Mouse (Mus musculus): Measurements from ENCODE around the gene Spred1. TPM values are rescaled to one million over a fixed set of nuclear protein-coding genes. Genes with fewer than 3 reads are reported as not detected.

Spred1 gene
- 7.2 and 9.2 TPM in 2 replicates for polyA plus RNA-seq (2015; fragmentation: Nextera tagmentation; extraction: Ambion mirVana)

- peak within 1 kb of the TSS; percentile 99 for H3K9ac ChIP-seq
- H3K4me1 ChIP-seq (replicated peaks): peaks cover 24% of the 10 kb centered on the region
- no peaks in the 10 kb centered on the region for H3K36me3 ChIP-seq
- H3K27me3 ChIP-seq: no peaks in the 10 kb centered on the region
- under 1% methylated on average over 68 of the region's 99 CpGs for WGBS
- H3K4me3 ChIP-seq: peak within 1 kb of the TSS; percentile 89
- ATAC-seq (ENCODE audit: low FRiP score): peak; percentile 38
- H3K9me3 ChIP-seq: no peaks in the 10 kb centered on the region
- peak within 1 kb of the TSS; percentile 99 for H3K27ac ChIP-seq
- H3K4me2 ChIP-seq: peak within 1 kb of the TSS; percentile 72
Measured at GRCm38 (mm10) chr2:117121212-117121983, at the start of gene Spred1. Gene Spred1 (plus strand): TSS chr2:117121374.

- Histone ChIP-seq H3K4me2 (no peak overlapping the region), H3K27me3 (no peaks in the 10 kb centered on the region), H3K4me3 (no peak overlapping the region), H3K9me3 (no peaks in the 10 kb centered on the region), H3K4me1 (replicated peaks) (no peaks in the 10 kb centered on the region), H3K27ac (no peak overlapping the region), H3K9ac (no peak overlapping the region), H3K36me3 (no peaks in the 10 kb centered on the region)
- 95% methylated on average over 3 of the region's 3 CpGs for WGBS
- no peak for ATAC-seq (ENCODE audit: low FRiP score)
Measured at GRCm38 (mm10) chr2:117071596-117071995, 49.6 kb upstream of the Spred1 start.

- no peaks in the 10 kb centered on the region for H3K9me3 ChIP-seq
- no peak overlapping the region for H3K9ac ChIP-seq
- H3K36me3 ChIP-seq: no peaks in the 10 kb centered on the region
- no peak for ATAC-seq (ENCODE audit: low FRiP score)
- no peaks in the 10 kb centered on the region for H3K27me3 ChIP-seq
- no peak overlapping the region for H3K4me2 ChIP-seq
- WGBS: 85% methylated on average over 2 of the region's 2 CpGs
- no peak overlapping the region for H3K4me3 ChIP-seq
- H3K4me1 ChIP-seq (replicated peaks): no peaks in the 10 kb centered on the region
- no peak overlapping the region for H3K27ac ChIP-seq
Measured at GRCm38 (mm10) chr2:117078711-117079110, 42.5 kb upstream of the Spred1 start.

GRCm38 (mm10) chr2:117079621-117080020 is 41.6 kb upstream of the Spred1 start:
- Histone ChIP-seq H3K4me2 (no peak overlapping the region), H3K9ac (no peak overlapping the region), H3K27ac (no peak overlapping the region), H3K9me3 (no peaks in the 10 kb centered on the region), H3K27me3 (no peaks in the 10 kb centered on the region), H3K4me3 (no peak overlapping the region), H3K4me1 (replicated peaks) (no peaks in the 10 kb centered on the region), H3K36me3 (no peaks in the 10 kb centered on the region)
- WGBS: 69% methylated on average over 5 of the region's 5 CpGs
- peak; percentile 57; the same call in 1 of the 2 replicates for ATAC-seq (ENCODE audit: low FRiP score)

- Histone ChIP-seq H3K27me3 (no peaks in the 10 kb centered on the region), H3K4me2 (no peak overlapping the region), H3K9ac (no peak overlapping the region), H3K9me3 (peaks cover 3% of the 10 kb centered on the region; the same call in 1 of the 2 replicates), H3K4me1 (replicated peaks) (peaks cover 11% of the 10 kb centered on the region), H3K36me3 (no peaks in the 10 kb centered on the region), H3K27ac (no peak overlapping the region), H3K4me3 (no peak overlapping the region)
- WGBS: 76% methylated on average over 12 of the region's 12 CpGs
- ATAC-seq (ENCODE audit: low FRiP score): no peak
Measured at GRCm38 (mm10) chr2:117086002-117086765, 35.0 kb upstream of the Spred1 start.

GRCm38 (mm10) chr2:117086766-117087457 is 34.3 kb upstream of the Spred1 start:
- no peak overlapping the region for H3K27ac ChIP-seq
- 85% methylated on average over 1 of the region's 1 CpGs for WGBS
- H3K36me3 ChIP-seq: no peaks in the 10 kb centered on the region
- peaks cover 11% of the 10 kb centered on the region for H3K4me1 ChIP-seq (replicated peaks)
- H3K9ac ChIP-seq: no peak overlapping the region
- H3K4me2 ChIP-seq: no peak overlapping the region
- no peak overlapping the region for H3K4me3 ChIP-seq
- peaks cover 3% of the 10 kb centered on the region; the same call in 1 of the 2 replicates for H3K9me3 ChIP-seq
- no peaks in the 10 kb centered on the region for H3K27me3 ChIP-seq
- ATAC-seq (ENCODE audit: low FRiP score): no peak

GRCm38 (mm10) chr2:117087458-117087820 is 33.7 kb upstream of the Spred1 start:
- Histone ChIP-seq H3K9ac (no peak overlapping the region), H3K4me3 (no peak overlapping the region), H3K27ac (no peak overlapping the region), H3K4me2 (no peak overlapping the region), H3K36me3 (no peaks in the 10 kb centered on the region), H3K4me1 (replicated peaks) (peaks cover 11% of the 10 kb centered on the region), H3K9me3 (peaks cover 3% of the 10 kb centered on the region; the same call in 1 of the 2 replicates), H3K27me3 (no peaks in the 10 kb centered on the region)
- WGBS: 88% methylated on average over 4 of the region's 4 CpGs
- no peak for ATAC-seq (ENCODE audit: low FRiP score)

GRCm38 (mm10) chr2:117089482-117089881 is 31.7 kb upstream of the Spred1 start:
- Histone ChIP-seq H3K4me2 (no peak overlapping the region), H3K27ac (no peak overlapping the region), H3K36me3 (no peaks in the 10 kb centered on the region), H3K9ac (no peak overlapping the region), H3K4me1 (replicated peaks) (peaks cover 11% of the 10 kb centered on the region), H3K9me3 (peaks cover 3% of the 10 kb centered on the region; the same call in 1 of the 2 replicates), H3K4me3 (no peak overlapping the region), H3K27me3 (no peaks in the 10 kb centered on the region)
- no peak for ATAC-seq (ENCODE audit: low FRiP score)
- WGBS: 89% methylated on average over 1 of the region's 1 CpGs

GRCm38 (mm10) chr2:117090061-117090460 is 31.1 kb upstream of the Spred1 start:
- WGBS: 87% methylated on average over 3 of the region's 3 CpGs
- ATAC-seq (ENCODE audit: low FRiP score): no peak

GRCm38 (mm10) chr2:117092946-117093401 is 28.2 kb upstream of the Spred1 start:
- no peak overlapping the region for H3K4me2 ChIP-seq
- ATAC-seq (ENCODE audit: low FRiP score): no peak
- H3K9ac ChIP-seq: no peak overlapping the region
- no peak overlapping the region for H3K27ac ChIP-seq
- no peaks in the 10 kb centered on the region for H3K36me3 ChIP-seq
- H3K27me3 ChIP-seq: no peaks in the 10 kb centered on the region
- 70% methylated on average over 2 of the region's 2 CpGs for WGBS
- no peak overlapping the region for H3K4me3 ChIP-seq
- H3K9me3 ChIP-seq: peaks cover 3% of the 10 kb centered on the region; the same call in 1 of the 2 replicates
- no peaks in the 10 kb centered on the region for H3K4me1 ChIP-seq (replicated peaks)

More at GRCm38 (mm10) chr2:117090061-117090460, 31.1 kb upstream of the Spred1 start:
- no peaks in the 10 kb centered on the region for H3K27me3 ChIP-seq
- no peak overlapping the region for H3K4me2 ChIP-seq
- no peaks in the 10 kb centered on the region for H3K36me3 ChIP-seq
- H3K4me1 ChIP-seq (replicated peaks): peaks cover 11% of the 10 kb centered on the region
- peaks cover 3% of the 10 kb centered on the region; the same call in 1 of the 2 replicates for H3K9me3 ChIP-seq
- H3K4me3 ChIP-seq: no peak overlapping the region
- no peak overlapping the region for H3K9ac ChIP-seq
- no peak overlapping the region for H3K27ac ChIP-seq

- no peaks in the 10 kb centered on the region for H3K4me1 ChIP-seq (replicated peaks)
- no peaks in the 10 kb centered on the region for H3K27me3 ChIP-seq
- H3K9ac ChIP-seq: no peak overlapping the region
- 50% methylated on average over 3 of the region's 3 CpGs for WGBS
- no peaks in the 10 kb centered on the region for H3K9me3 ChIP-seq
- ATAC-seq (ENCODE audit: low FRiP score): no peak
- H3K36me3 ChIP-seq: no peaks in the 10 kb centered on the region
- no peak overlapping the region for H3K27ac ChIP-seq
- no peak overlapping the region for H3K4me3 ChIP-seq
- H3K4me2 ChIP-seq: no peak overlapping the region
Measured at GRCm38 (mm10) chr2:117095491-117095890, 25.7 kb upstream of the Spred1 start.

- Histone ChIP-seq H3K4me3 (no peak overlapping the region), H3K4me1 (replicated peaks) (no peaks in the 10 kb centered on the region), H3K36me3 (no peaks in the 10 kb centered on the region), H3K27me3 (no peaks in the 10 kb centered on the region), H3K27ac (no peak overlapping the region), H3K9me3 (no peaks in the 10 kb centered on the region), H3K9ac (no peak overlapping the region), H3K4me2 (no peak overlapping the region)
- ATAC-seq (ENCODE audit: low FRiP score): no peak
- 88% methylated on average over 5 of the region's 5 CpGs for WGBS
Measured at GRCm38 (mm10) chr2:117097305-117097704, 23.9 kb upstream of the Spred1 start.
